Mouse (Mus musculus): ENCODE results near the gene Mesd. TPM values are rescaled to one million over a fixed set of nuclear protein-coding genes. Genes with fewer than 3 reads are reported as not detected.
"Not testable (repeated sequence)": the region's sequence is repeated elsewhere in the genome, so short reads cannot be mapped to it uniquely, and the experiment has no call there.

The Mesd gene
- polyA plus RNA-seq, 1 experiment from 2014 or later = 84.4 TPM

GRCm38 (mm10) chr7:83886366-83887129, 2.3 kb downstream of the Mesd start:
- H3K4me1 ChIP-seq (ENCODE audit: control insufficient read depth, insufficient read depth, low read length) = peaks cover 17% of the 10 kb centered on the region
- H3K4me3 ChIP-seq (ENCODE audit: low read depth, low read length) = no peak overlapping the region
- no peak for ATAC-seq (ENCODE audit: low FRiP score)
- DNase-seq (ENCODE audit: low spot score, missing footprints) = peak; percentile 83
- no peak overlapping the region for H3K9ac ChIP-seq (ENCODE audit: low read length)
- H3K27me3 ChIP-seq (ENCODE audit: control insufficient read depth, insufficient read depth, low read length) = no peaks in the 10 kb centered on the region
- WGBS = 93% methylated on average over 6 of the region's 6 CpGs
- H3K36me3 ChIP-seq (ENCODE audit: control insufficient read depth, insufficient read depth, low read length) = peaks cover 4% of the 10 kb centered on the region
- no peak overlapping the region for H3K4me2 ChIP-seq
- no peak overlapping the region for H3K27ac ChIP-seq (ENCODE audit: low read depth, low read length)
- no peaks in the 10 kb centered on the region for H3K9me3 ChIP-seq (ENCODE audit: control insufficient read depth, low read length)

- DNase-seq (ENCODE audit: low spot score, missing footprints) (peak; percentile 6), ATAC-seq (ENCODE audit: low FRiP score) (no peak)
- no peak overlapping the region for H3K9ac ChIP-seq (ENCODE audit: low read length)
- no peak overlapping the region for H3K27ac ChIP-seq (ENCODE audit: low read depth, low read length)
- no peaks in the 10 kb centered on the region for H3K36me3 ChIP-seq (ENCODE audit: control insufficient read depth, insufficient read depth, low read length)
- no peak overlapping the region for H3K4me2 ChIP-seq
- peaks cover 12% of the 10 kb centered on the region for H3K4me1 ChIP-seq (ENCODE audit: control insufficient read depth, insufficient read depth, low read length)
- H3K27me3 ChIP-seq (ENCODE audit: control insufficient read depth, insufficient read depth, low read length) = no peaks in the 10 kb centered on the region
- WGBS = 81% methylated on average over 3 of the region's 3 CpGs
- no peaks in the 10 kb centered on the region for H3K9me3 ChIP-seq (ENCODE audit: control insufficient read depth, low read length)
- no peak overlapping the region for H3K4me3 ChIP-seq (ENCODE audit: low read depth, low read length)
Measured at GRCm38 (mm10) chr7:83889383-83889782, 5.1 kb downstream of the Mesd start.

- ATAC-seq (ENCODE audit: low FRiP score); H3K27ac ChIP-seq (ENCODE audit: low read depth, low read length); H3K9ac ChIP-seq (ENCODE audit: low read length); H3K27me3 ChIP-seq (ENCODE audit: control insufficient read depth, insufficient read depth, low read length); H3K4me3 ChIP-seq (ENCODE audit: low read depth, low read length); H3K9me3 ChIP-seq (ENCODE audit: control insufficient read depth, low read length); H3K36me3 ChIP-seq (ENCODE audit: control insufficient read depth, insufficient read depth, low read length); H3K4me2 ChIP-seq; DNase-seq (ENCODE audit: low spot score, missing footprints): not testable (repeated sequence)
- H3K4me1 ChIP-seq (ENCODE audit: control insufficient read depth, insufficient read depth, low read length) = peaks cover 12% of the 10 kb centered on the region
- WGBS = 97% methylated on average over 5 of the region's 5 CpGs
Measured at GRCm38 (mm10) chr7:83889946-83890345, 5.7 kb downstream of the Mesd start.

GRCm38 (mm10) chr7:83891433-83892332, 7.4 kb downstream of the Mesd start:
- DNase-seq (ENCODE audit: low spot score, missing footprints) (peak; percentile 100), ATAC-seq (ENCODE audit: low FRiP score) (peak; percentile 97)
- peak overlapping the region; percentile 52 for H3K4me2 ChIP-seq
- peak overlapping the region; percentile 85 for H3K9ac ChIP-seq (ENCODE audit: low read length)
- H3K4me1 ChIP-seq (ENCODE audit: control insufficient read depth, insufficient read depth, low read length) = peaks cover 12% of the 10 kb centered on the region
- H3K36me3 ChIP-seq (ENCODE audit: control insufficient read depth, insufficient read depth, low read length) = no peaks in the 10 kb centered on the region
- peak overlapping the region; percentile 22 for H3K27ac ChIP-seq (ENCODE audit: low read depth, low read length)
- no peaks in the 10 kb centered on the region for H3K9me3 ChIP-seq (ENCODE audit: control insufficient read depth, low read length)
- whole genome bisulfite sequencing = 4% methylated on average over 44 of the region's 44 CpGs
- H3K27me3 ChIP-seq (ENCODE audit: control insufficient read depth, insufficient read depth, low read length) = no peaks in the 10 kb centered on the region
- H3K4me3 ChIP-seq (ENCODE audit: low read depth, low read length) = peak overlapping the region; percentile 58

- 0% methylated on average over 20 of the region's 21 CpGs for WGBS
- peak overlapping the region; percentile 58 for H3K4me3 ChIP-seq (ENCODE audit: low read depth, low read length)
- no peak for DNase-seq (ENCODE audit: low spot score, missing footprints)
- H3K4me1 ChIP-seq (ENCODE audit: control insufficient read depth, insufficient read depth, low read length) = peaks cover 12% of the 10 kb centered on the region
- ATAC-seq (ENCODE audit: low FRiP score) = 0 out of 2 replicates have a peak, but pooled peaks have one; percentile 28
- H3K27ac ChIP-seq (ENCODE audit: low read depth, low read length) = peak overlapping the region; percentile 22
- H3K27me3 ChIP-seq (ENCODE audit: control insufficient read depth, insufficient read depth, low read length) = no peaks in the 10 kb centered on the region
- peak overlapping the region; percentile 85 for H3K9ac ChIP-seq (ENCODE audit: low read length)
- H3K4me2 ChIP-seq = peak overlapping the region; percentile 52
- no peaks in the 10 kb centered on the region for H3K9me3 ChIP-seq (ENCODE audit: control insufficient read depth, low read length)
- H3K36me3 ChIP-seq (ENCODE audit: control insufficient read depth, insufficient read depth, low read length) = no peaks in the 10 kb centered on the region
Measured at GRCm38 (mm10) chr7:83892333-83892669, 8.0 kb downstream of the Mesd start.

- Histone ChIP-seq H3K27me3 (ENCODE audit: control insufficient read depth, insufficient read depth, low read length) (no peaks in the 10 kb centered on the region), H3K36me3 (ENCODE audit: control insufficient read depth, insufficient read depth, low read length) (peaks cover 4% of the 10 kb centered on the region; the same call in 1 of the 2 replicates), H3K4me1 (ENCODE audit: control insufficient read depth, insufficient read depth, low read length) (peaks cover 12% of the 10 kb centered on the region), H3K9me3 (ENCODE audit: control insufficient read depth, low read length) (no peaks in the 10 kb centered on the region), H3K4me2 (no peak overlapping the region), H3K4me3 (ENCODE audit: low read depth, low read length) (no peak overlapping the region), H3K9ac (ENCODE audit: low read length) (no peak overlapping the region), H3K27ac (ENCODE audit: low read depth, low read length) (no peak overlapping the region)
- DNase-seq (ENCODE audit: low spot score, missing footprints) (peak; percentile 83), ATAC-seq (ENCODE audit: low FRiP score) (no peak)
- WGBS = 94% methylated on average over 1 of the region's 1 CpGs
Measured at GRCm38 (mm10) chr7:83894348-83894747, 10.1 kb downstream of the Mesd start.

GRCm38 (mm10) chr7:83896077-83896740, 11.9 kb downstream of the Mesd start:
- H3K36me3 ChIP-seq (ENCODE audit: control insufficient read depth, insufficient read depth, low read length) = peaks cover 5% of the 10 kb centered on the region; the same call in 1 of the 2 replicates
- 95% methylated on average over 5 of the region's 5 CpGs for WGBS
- peaks cover 12% of the 10 kb centered on the region for H3K4me1 ChIP-seq (ENCODE audit: control insufficient read depth, insufficient read depth, low read length)
- ATAC-seq (ENCODE audit: low FRiP score) (no peak), DNase-seq (ENCODE audit: low spot score, missing footprints) (peak; percentile 51)
- H3K27me3 ChIP-seq (ENCODE audit: control insufficient read depth, insufficient read depth, low read length) = no peaks in the 10 kb centered on the region
- H3K9ac ChIP-seq (ENCODE audit: low read length) = no peak overlapping the region
- no peak overlapping the region for H3K4me2 ChIP-seq
- no peaks in the 10 kb centered on the region for H3K9me3 ChIP-seq (ENCODE audit: control insufficient read depth, low read length)
- no peak overlapping the region for H3K27ac ChIP-seq (ENCODE audit: low read depth, low read length)
- no peak overlapping the region for H3K4me3 ChIP-seq (ENCODE audit: low read depth, low read length)

GRCm38 (mm10) chr7:83898267-83898666, 14.0 kb downstream of the Mesd start:
- 94% methylated on average over 11 of the region's 11 CpGs for WGBS
- Histone ChIP-seq H3K4me3 (ENCODE audit: low read depth, low read length) (no peak overlapping the region), H3K9ac (ENCODE audit: low read length) (no peak overlapping the region), H3K9me3 (ENCODE audit: control insufficient read depth, low read length) (no peaks in the 10 kb centered on the region), H3K27ac (ENCODE audit: low read depth, low read length) (no peak overlapping the region), H3K27me3 (ENCODE audit: control insufficient read depth, insufficient read depth, low read length) (no peaks in the 10 kb centered on the region), H3K4me2 (no peak overlapping the region), H3K4me1 (ENCODE audit: control insufficient read depth, insufficient read depth, low read length) (peaks cover 7% of the 10 kb centered on the region), H3K36me3 (ENCODE audit: control insufficient read depth, insufficient read depth, low read length) (peaks cover 5% of the 10 kb centered on the region; the same call in 1 of the 2 replicates)
- DNase-seq (ENCODE audit: low spot score, missing footprints) = no peak
- ATAC-seq (ENCODE audit: low FRiP score) = no peak
